Mouse (Mus musculus): Measurements from ENCODE around the gene Lclat1.

- TF ChIP-seq TCF12 (IDR thresholded peaks at IDR 0.05; ENCODE audit: low read depth, low read length) (no peak), JUN (IDR thresholded peaks at IDR 0.05; ENCODE audit: insufficient read depth, low read depth, low read length) (no peak), NELFE (IDR thresholded peaks at IDR 0.05; ENCODE audit: low read depth, low read length) (no peak), CTCF (conservative IDR thresholded peaks at IDR 0.05 in 1 of 2, IDR thresholded peaks at IDR 0.05 in 1 of 2; ENCODE audit: low read depth in 2 of 2, low read length in 2 of 2) (no peak), POLR2A (IDR thresholded peaks at IDR 0.05; ENCODE audit: low read depth, low read length) (no peak), GABPA (IDR thresholded peaks at IDR 0.05; ENCODE audit: insufficient replicate concordance, low read depth, low read length) (no peak), MYC (IDR thresholded peaks at IDR 0.05; ENCODE audit: low read depth, low read length) (no peak), ZC3H11A (IDR thresholded peaks at IDR 0.05; ENCODE audit: low read depth, low read length) (no peak), BHLHE40 (IDR thresholded peaks at IDR 0.05; ENCODE audit: low read depth, low read length) (no peak), HCFC1 (IDR thresholded peaks at IDR 0.05; ENCODE audit: low read depth, low read length) (no peak)
Measured at GRCm38 (mm10) chr17:73062701-73063100, 45.1 kb upstream of the Lclat1 start.

All from CH12.LX (cell line).